Mouse (Mus musculus) limb, embryonic 12.5 days (tissue): ENCODE data around the gene Cdh3. TPM values are rescaled to one million over a fixed set of nuclear protein-coding genes. Genes with fewer than 3 reads are reported as not detected.

ENCODE experiments used
- ATAC-seq: fragments of 200-750 bp; cut with Nextera tagmentation; 2 replicates; pipeline ENCODE4 v1.8.0; 2017; ENCODE audit warnings: low read depth, moderate TSS enrichment; ENCODE audit not compliant: insufficient number of reproducible peaks, insufficient read depth, low FRiP score, low TSS enrichment
- H3K27ac ChIP-seq: fragments of 300-500 bp; sonication (generic); 2 replicates; pipeline ENCODE4 v1.5.1; 2016; ENCODE audit warnings: mild to moderate bottlenecking, moderate library complexity
- H3K27me3 ChIP-seq: fragments of 300-500 bp; sonication (generic); 2 replicates; pipeline ENCODE4 v1.6.1; 2016; ENCODE audit warnings: mild to moderate bottlenecking, moderate library complexity
- H3K36me3 ChIP-seq: fragments of 300-500 bp; sonication (generic); 2 replicates; pipeline ENCODE4 v1.6.1; 2016; ENCODE audit warnings: mild to moderate bottlenecking, moderate library complexity
- H3K4me1 ChIP-seq: fragments of 300-500 bp; sonication (generic); replicated peaks from 2 replicates; pipeline ENCODE4 v1.6.1; 2016
- H3K4me2 ChIP-seq: fragments of 300-500 bp; sonication (generic); 2 replicates; pipeline ENCODE4 v1.6.1; 2016; ENCODE audit warnings: mild to moderate bottlenecking, moderate library complexity
- H3K4me3 ChIP-seq: fragments of 300-500 bp; sonication (generic); replicated peaks from 2 replicates; pipeline ENCODE4 v1.5.1; 2016; ENCODE audit warnings: mild to moderate bottlenecking
- H3K9ac ChIP-seq: fragments of 300-500 bp; sonication (generic); replicated peaks from 2 replicates; pipeline ENCODE4 v1.6.1; 2016; ENCODE audit warnings: mild to moderate bottlenecking, moderate library complexity
- H3K9me3 ChIP-seq: fragments of 300-500 bp; sonication (generic); 2 replicates; pipeline ENCODE4 v1.6.1; 2016; ENCODE audit warnings: mild to moderate bottlenecking, moderate library complexity
- WGBS: fragments of 180-500 bp; shearing (Covaris S2); methylation state at CpG from one replicate; pipeline ENCODE4 v1.1.7; 2016; 5-methylcytosine and 5-hydroxymethylcytosine counted together
- polyA plus RNA-seq: library from polyadenylated mRNA; unstranded; fragments of >200 nt; fragmentation: Nextera tagmentation; extraction: Ambion mirVana; gene quantifications from 2 replicates; pipeline ENCODE4 v1.2.1, GENCODE M21; 2016

Gene Cdh3
- polyA plus RNA-seq, 1 experiment from 2014 or later: 65.0 TPM

DNA sequence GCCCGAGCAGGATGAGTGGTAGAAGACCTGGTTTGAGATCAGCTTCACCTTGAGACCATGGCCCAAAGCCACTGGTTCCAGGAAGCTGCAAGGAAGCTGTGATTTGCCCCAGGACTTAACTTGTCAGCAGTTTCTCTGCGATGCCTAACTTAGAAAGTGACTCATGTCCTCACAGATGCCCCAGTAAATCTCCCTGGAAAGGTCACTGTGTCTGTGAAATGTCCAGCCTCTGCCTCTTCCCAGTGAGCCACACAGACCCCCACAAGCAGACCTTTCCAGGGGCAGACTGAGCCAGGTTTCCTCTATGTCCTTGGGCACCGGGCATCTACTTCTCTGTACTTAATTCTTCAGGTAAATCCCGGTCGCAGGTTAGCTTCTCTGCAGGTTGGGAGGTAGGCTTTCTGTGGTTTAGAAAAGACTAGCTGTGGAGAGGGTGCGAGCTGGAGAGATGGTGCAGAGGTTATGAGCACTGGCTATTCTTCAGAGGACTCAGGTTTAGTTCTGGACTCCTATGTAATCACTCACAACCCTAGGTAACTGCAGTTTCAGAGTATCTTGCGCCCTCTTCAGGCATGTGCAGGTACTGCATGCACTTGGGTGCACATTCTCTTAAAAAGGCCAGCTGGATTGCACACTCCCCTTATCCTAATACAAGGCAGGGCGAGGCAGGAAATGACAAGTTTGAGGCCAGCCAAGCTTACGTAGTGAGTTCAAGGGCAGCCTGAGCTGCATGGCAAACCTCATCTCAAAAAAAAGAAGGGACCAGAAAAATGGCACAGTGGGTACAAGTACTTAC is 16.7 kb downstream of the Cdh3 start:
- no peak overlapping the region for H3K4me3 ChIP-seq
- 82% methylated on average over 9 of the region's 9 CpGs for WGBS
- peaks cover 43% of the 10 kb centered on the region for H3K36me3 ChIP-seq
- ATAC-seq: no peak
- no peaks in the 10 kb centered on the region for H3K27me3 ChIP-seq
- no peak overlapping the region for H3K4me2 ChIP-seq
- H3K27ac ChIP-seq: 0 out of 2 replicates have a peak overlapping the region, but pooled peaks have one; percentile 29
- H3K9ac ChIP-seq: no peak overlapping the region
- H3K4me1 ChIP-seq: peaks cover 17% of the 10 kb centered on the region
- H3K9me3 ChIP-seq: 0 out of 2 replicates have a peak, but pooled peaks cover 10% of the 10 kb centered on the region

GRCm38 (mm10) chr8:106528596-106529249 is 18.0 kb downstream of the Cdh3 start:
- no peak overlapping the region for H3K27ac ChIP-seq
- peaks cover 38% of the 10 kb centered on the region for H3K36me3 ChIP-seq
- H3K4me2 ChIP-seq: no peak overlapping the region
- H3K27me3 ChIP-seq: no peaks in the 10 kb centered on the region
- H3K4me1 ChIP-seq: peaks cover 20% of the 10 kb centered on the region
- ATAC-seq: no peak
- H3K9me3 ChIP-seq: 0 out of 2 replicates have a peak, but pooled peaks cover 10% of the 10 kb centered on the region
- no peak overlapping the region for H3K4me3 ChIP-seq
- 78% methylated on average over 9 of the region's 9 CpGs for WGBS
- no peak overlapping the region for H3K9ac ChIP-seq

DNA sequence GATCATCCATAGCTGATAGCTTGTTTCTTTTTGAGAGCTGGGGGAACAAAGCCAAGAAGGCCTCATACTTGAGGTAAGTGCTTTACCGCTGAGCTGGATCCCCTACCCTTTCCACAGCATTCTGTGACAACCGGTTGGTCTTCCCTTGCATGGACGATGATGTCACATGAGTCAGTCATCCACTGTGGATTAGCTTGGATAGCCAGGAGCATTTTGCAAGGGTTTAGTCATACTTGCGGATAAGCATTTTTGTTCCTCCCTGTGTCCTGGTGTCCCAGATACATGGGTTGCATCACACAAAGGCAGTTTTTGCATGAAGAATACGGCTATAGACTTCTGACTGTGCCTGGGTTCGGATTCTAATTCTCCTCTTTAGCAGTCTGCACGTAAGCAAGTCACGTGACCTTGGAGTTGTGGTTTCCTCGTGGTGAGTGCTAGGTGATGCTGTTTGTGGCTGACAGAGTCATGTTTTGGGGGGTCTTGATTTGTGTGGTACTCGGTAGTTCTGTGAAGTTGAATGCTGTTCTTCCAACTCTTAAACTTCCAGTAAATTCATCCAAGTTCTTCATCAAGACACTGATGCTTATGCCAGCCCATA is 19.3 kb downstream of the Cdh3 start:
- Histone ChIP-seq H3K27me3 (no peaks in the 10 kb centered on the region), H3K9ac (no peak overlapping the region), H3K27ac (no peak overlapping the region), H3K4me1 (peaks cover 18% of the 10 kb centered on the region), H3K36me3 (peaks cover 34% of the 10 kb centered on the region), H3K4me2 (no peak overlapping the region), H3K9me3 (0 out of 2 replicates have a peak, but pooled peaks cover 10% of the 10 kb centered on the region), H3K4me3 (no peak overlapping the region)
- WGBS: 93% methylated on average over 10 of the region's 10 CpGs
- no peak for ATAC-seq

DNA sequence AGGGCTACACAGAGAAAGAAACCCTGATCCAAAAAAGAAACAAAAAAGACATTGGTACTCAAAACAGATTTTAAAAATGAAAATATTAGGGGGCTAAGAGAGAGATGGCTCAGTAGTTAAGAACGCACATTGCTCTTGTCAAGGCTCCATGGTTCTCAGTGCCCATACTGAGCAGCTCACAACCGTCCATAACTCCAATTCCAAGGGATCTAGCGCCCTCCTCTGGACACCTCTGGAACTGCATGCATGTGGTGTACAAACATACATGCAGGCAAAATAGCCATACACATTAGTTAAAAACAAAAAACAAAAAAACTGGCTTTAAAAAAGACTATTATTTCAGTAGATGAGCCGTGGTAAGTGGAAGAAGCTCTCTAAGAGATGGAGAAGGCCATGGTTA is 19.9 kb downstream of the Cdh3 start:
- no peak for ATAC-seq
- 78% methylated on average over 4 of the region's 4 CpGs for WGBS
- Histone ChIP-seq H3K36me3 (peaks cover 37% of the 10 kb centered on the region), H3K27me3 (no peaks in the 10 kb centered on the region), H3K27ac (no peak overlapping the region), H3K4me3 (no peak overlapping the region), H3K4me2 (no peak overlapping the region), H3K9me3 (0 out of 2 replicates have a peak, but pooled peaks cover 10% of the 10 kb centered on the region), H3K9ac (no peak overlapping the region), H3K4me1 (peaks cover 13% of the 10 kb centered on the region; the same call in 1 of the 2 replicates)

- H3K27ac ChIP-seq: no peak overlapping the region
- 0 out of 2 replicates have a peak, but pooled peaks cover 4% of the 10 kb centered on the region for H3K27me3 ChIP-seq
- peaks cover 8% of the 10 kb centered on the region for H3K4me1 ChIP-seq
- WGBS: 80% methylated on average over 7 of the region's 7 CpGs
- no peak for ATAC-seq
- H3K9ac ChIP-seq: no peak overlapping the region
- peaks cover 62% of the 10 kb centered on the region for H3K36me3 ChIP-seq
- no peak overlapping the region for H3K4me3 ChIP-seq
- no peak overlapping the region for H3K4me2 ChIP-seq
- H3K9me3 ChIP-seq: 0 out of 2 replicates have a peak, but pooled peaks cover 7% of the 10 kb centered on the region
These were observed 23.0 kb downstream of the Cdh3 start for GRCm38 (mm10) chr8:106533709-106534108.

GRCm38 (mm10) chr8:106534449-106534848 is 23.8 kb downstream of the Cdh3 start:
- Histone ChIP-seq H3K4me2 (no peak overlapping the region), H3K9me3 (0 out of 2 replicates have a peak, but pooled peaks cover 7% of the 10 kb centered on the region), H3K36me3 (peaks cover 68% of the 10 kb centered on the region), H3K9ac (no peak overlapping the region), H3K4me3 (no peak overlapping the region), H3K27ac (no peak overlapping the region), H3K4me1 (peaks cover 16% of the 10 kb centered on the region), H3K27me3 (0 out of 2 replicates have a peak, but pooled peaks cover 4% of the 10 kb centered on the region)
- WGBS: 43% methylated on average over 6 of the region's 6 CpGs
- ATAC-seq: no peak

GRCm38 (mm10) chr8:106535448-106535847 is 24.8 kb downstream of the Cdh3 start:
- 0 out of 2 replicates have a peak, but pooled peaks cover 3% of the 10 kb centered on the region for H3K9me3 ChIP-seq
- WGBS: 73% methylated on average over 4 of the region's 4 CpGs
- H3K36me3 ChIP-seq: peaks cover 67% of the 10 kb centered on the region
- no peak overlapping the region for H3K4me3 ChIP-seq
- ATAC-seq: no peak
- no peak overlapping the region for H3K27ac ChIP-seq
- H3K4me1 ChIP-seq: peaks cover 20% of the 10 kb centered on the region
- no peak overlapping the region for H3K4me2 ChIP-seq
- H3K9ac ChIP-seq: no peak overlapping the region
- 0 out of 2 replicates have a peak, but pooled peaks cover 4% of the 10 kb centered on the region for H3K27me3 ChIP-seq

- no peak overlapping the region for H3K4me3 ChIP-seq
- no peak overlapping the region for H3K9ac ChIP-seq
- peaks cover 24% of the 10 kb centered on the region for H3K4me1 ChIP-seq
- no peak overlapping the region for H3K4me2 ChIP-seq
- WGBS: 21% methylated on average over 5 of the region's 5 CpGs
- ATAC-seq: no peak
- no peaks in the 10 kb centered on the region for H3K9me3 ChIP-seq
- H3K27me3 ChIP-seq: 0 out of 2 replicates have a peak, but pooled peaks cover 4% of the 10 kb centered on the region
- peak overlapping the region; percentile 50 for H3K27ac ChIP-seq
- peaks cover 93% of the 10 kb centered on the region for H3K36me3 ChIP-seq
These were observed 28.5 kb downstream of the Cdh3 start for GRCm38 (mm10) chr8:106539193-106539592.

DNA sequence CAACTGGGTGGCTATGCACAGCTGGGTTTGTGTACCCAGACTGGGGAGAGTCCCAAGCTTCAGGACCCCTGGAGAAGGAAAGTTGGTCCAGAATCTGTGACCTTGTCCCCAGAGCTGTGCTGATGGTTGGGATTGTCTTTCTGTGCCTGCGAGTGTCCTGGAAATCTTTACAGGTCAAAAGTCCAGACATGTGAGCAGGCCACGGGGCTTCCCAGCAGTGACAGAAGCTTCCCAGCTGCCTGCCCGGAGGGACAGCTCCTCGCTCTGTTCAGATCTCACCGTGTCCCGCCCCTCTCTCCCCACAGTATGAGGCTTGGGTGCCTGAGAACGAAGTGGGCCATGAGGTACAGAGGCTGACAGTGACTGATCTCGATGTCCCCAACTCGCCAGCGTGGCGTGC is 30.3 kb downstream of the Cdh3 start:
- no peak overlapping the region for H3K4me2 ChIP-seq
- H3K27ac ChIP-seq: no peak overlapping the region
- ATAC-seq: no peak
- H3K9me3 ChIP-seq: peaks cover 4% of the 10 kb centered on the region; the same call in 1 of the 2 replicates
- 0 out of 2 replicates have a peak, but pooled peaks cover 4% of the 10 kb centered on the region for H3K27me3 ChIP-seq
- H3K4me1 ChIP-seq: peaks cover 24% of the 10 kb centered on the region
- peaks cover 98% of the 10 kb centered on the region for H3K36me3 ChIP-seq
- no peak overlapping the region for H3K9ac ChIP-seq
- H3K4me3 ChIP-seq: no peak overlapping the region
- WGBS: 90% methylated on average over 11 of the region's 11 CpGs

DNA sequence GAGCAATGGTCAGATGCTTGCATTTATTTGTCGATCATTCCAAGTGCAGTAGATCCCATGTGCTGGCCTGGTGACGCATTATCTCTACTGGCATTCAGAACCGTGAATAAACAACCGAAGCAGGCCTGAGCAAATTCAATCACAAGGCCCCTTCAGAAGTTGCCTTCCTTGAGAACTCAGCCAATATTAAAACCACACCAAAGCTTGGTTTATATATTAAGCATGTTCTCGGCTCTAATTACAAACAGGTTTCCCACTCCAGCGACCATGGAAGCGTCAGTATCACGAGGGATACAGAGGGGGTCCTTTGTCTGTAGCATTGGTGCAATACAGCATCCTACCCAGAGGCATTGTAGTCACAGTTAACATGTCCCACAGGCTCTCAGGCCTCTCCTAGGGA is 32.4 kb downstream of the Cdh3 start:
- peaks cover 98% of the 10 kb centered on the region for H3K36me3 ChIP-seq
- no peak for ATAC-seq
- no peak overlapping the region for H3K4me3 ChIP-seq
- H3K4me1 ChIP-seq: peaks cover 31% of the 10 kb centered on the region
- WGBS: 39% methylated on average over 8 of the region's 8 CpGs
- peak overlapping the region; percentile 56 for H3K27ac ChIP-seq
- no peak overlapping the region for H3K4me2 ChIP-seq
- no peaks in the 10 kb centered on the region for H3K27me3 ChIP-seq
- peaks cover 4% of the 10 kb centered on the region; the same call in 1 of the 2 replicates for H3K9me3 ChIP-seq
- no peak overlapping the region for H3K9ac ChIP-seq

- ATAC-seq: no peak
- peaks cover 30% of the 10 kb centered on the region for H3K4me1 ChIP-seq
- no peak overlapping the region for H3K4me2 ChIP-seq
- no peak overlapping the region for H3K27ac ChIP-seq
- H3K36me3 ChIP-seq: peaks cover 88% of the 10 kb centered on the region
- WGBS: 96% methylated on average over 2 of the region's 2 CpGs
- no peak overlapping the region for H3K4me3 ChIP-seq
- H3K9ac ChIP-seq: no peak overlapping the region
- H3K27me3 ChIP-seq: no peaks in the 10 kb centered on the region
- H3K9me3 ChIP-seq: peaks cover 4% of the 10 kb centered on the region; the same call in 1 of the 2 replicates
These were observed 34.5 kb downstream of the Cdh3 start for GRCm38 (mm10) chr8:106545149-106545548.
